Mouse (Mus musculus): ENCODE results near the gene Lrig2. TPM values are rescaled to one million over a fixed set of nuclear protein-coding genes. Genes with fewer than 3 reads are reported as not detected.

The Lrig2 gene
- 9.1 and 10.2 TPM in 2 replicates for polyA plus RNA-seq (2015; fragmentation: Nextera tagmentation; extraction: Ambion mirVana)

- peak within 1 kb of the TSS; percentile 94 for H3K27ac ChIP-seq (ENCODE audit: low read length)
- under 1% methylated on average over 69 of the region's 71 CpGs for WGBS
- no peaks in the 10 kb centered on the region; the same call in 1 of the 2 replicates for H3K4me1 ChIP-seq (ENCODE audit: control insufficient read depth, insufficient read depth, low read length)
- peak within 1 kb of the TSS; percentile 97 for H3K4me3 ChIP-seq (ENCODE audit: low read length)
- H3K4me2 ChIP-seq (ENCODE audit: low read depth, low read length), result peak within 1 kb of the TSS; percentile 74
- H3K27me3 ChIP-seq (replicated peaks; ENCODE audit: control insufficient read depth, insufficient read depth, low read length), result no peaks in the 10 kb centered on the region
- H3K36me3 ChIP-seq (ENCODE audit: control insufficient read depth, insufficient read depth, low read length), result no peaks in the 10 kb centered on the region
- peak within 1 kb of the TSS; percentile 93 for H3K9ac ChIP-seq (ENCODE audit: low read depth, low read length)
- no peaks in the 10 kb centered on the region for H3K9me3 ChIP-seq (ENCODE audit: control insufficient read depth, low read length)
- peak; percentile 99 for ATAC-seq
These were observed at the start of gene Lrig2 for GRCm38 (mm10) chr3:104511538-104512423. Gene Lrig2 (minus strand): TSS chr3:104511918.

GRCm38 (mm10) chr3:104556624-104557023, 44.9 kb upstream of the Lrig2 start:
- H3K9ac ChIP-seq (ENCODE audit: low read depth, low read length), result no peak overlapping the region
- no peaks in the 10 kb centered on the region for H3K9me3 ChIP-seq (ENCODE audit: control insufficient read depth, low read length)
- 83% methylated on average over 1 of the region's 1 CpGs for WGBS
- H3K27me3 ChIP-seq (replicated peaks; ENCODE audit: control insufficient read depth, insufficient read depth, low read length), result no peaks in the 10 kb centered on the region
- H3K4me3 ChIP-seq (ENCODE audit: low read length), result no peak overlapping the region
- no peaks in the 10 kb centered on the region for H3K36me3 ChIP-seq (ENCODE audit: control insufficient read depth, insufficient read depth, low read length)
- no peak overlapping the region for H3K27ac ChIP-seq (ENCODE audit: low read length)
- no peak overlapping the region for H3K4me2 ChIP-seq (ENCODE audit: low read depth, low read length)
- no peak for ATAC-seq
- H3K4me1 ChIP-seq (ENCODE audit: control insufficient read depth, insufficient read depth, low read length), result no peaks in the 10 kb centered on the region

DNA sequence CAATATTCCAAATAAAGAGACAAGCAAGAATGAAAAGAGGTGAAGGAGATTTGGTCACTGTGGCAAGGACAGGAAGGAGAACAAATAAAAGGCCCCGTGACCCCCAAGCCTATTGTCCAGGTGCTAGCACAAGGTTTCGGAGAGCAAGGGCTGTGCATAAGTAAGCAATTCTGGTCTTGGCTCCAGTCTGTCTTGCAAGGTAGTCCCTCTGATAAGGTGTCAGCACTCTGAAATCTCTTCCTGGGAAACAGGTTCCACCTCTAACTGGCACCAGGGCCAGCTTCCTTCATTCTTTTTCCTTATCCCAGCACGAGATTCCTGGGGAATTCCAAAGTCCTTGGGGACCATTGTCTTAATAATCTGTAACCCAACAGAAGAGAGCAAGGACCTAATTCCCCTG, 38.9 kb upstream of the Lrig2 start:
- ATAC-seq, result peak; percentile 76
- no peaks in the 10 kb centered on the region for H3K9me3 ChIP-seq (ENCODE audit: control insufficient read depth, low read length)
- no peak overlapping the region for H3K9ac ChIP-seq (ENCODE audit: low read depth, low read length)
- H3K36me3 ChIP-seq (ENCODE audit: control insufficient read depth, insufficient read depth, low read length), result no peaks in the 10 kb centered on the region
- no peak overlapping the region for H3K27ac ChIP-seq (ENCODE audit: low read length)
- no peak overlapping the region for H3K4me3 ChIP-seq (ENCODE audit: low read length)
- WGBS, result 46% methylated on average over 3 of the region's 3 CpGs
- no peak overlapping the region for H3K4me2 ChIP-seq (ENCODE audit: low read depth, low read length)
- no peaks in the 10 kb centered on the region for H3K4me1 ChIP-seq (ENCODE audit: control insufficient read depth, insufficient read depth, low read length)
- no peaks in the 10 kb centered on the region for H3K27me3 ChIP-seq (replicated peaks; ENCODE audit: control insufficient read depth, insufficient read depth, low read length)

DNA sequence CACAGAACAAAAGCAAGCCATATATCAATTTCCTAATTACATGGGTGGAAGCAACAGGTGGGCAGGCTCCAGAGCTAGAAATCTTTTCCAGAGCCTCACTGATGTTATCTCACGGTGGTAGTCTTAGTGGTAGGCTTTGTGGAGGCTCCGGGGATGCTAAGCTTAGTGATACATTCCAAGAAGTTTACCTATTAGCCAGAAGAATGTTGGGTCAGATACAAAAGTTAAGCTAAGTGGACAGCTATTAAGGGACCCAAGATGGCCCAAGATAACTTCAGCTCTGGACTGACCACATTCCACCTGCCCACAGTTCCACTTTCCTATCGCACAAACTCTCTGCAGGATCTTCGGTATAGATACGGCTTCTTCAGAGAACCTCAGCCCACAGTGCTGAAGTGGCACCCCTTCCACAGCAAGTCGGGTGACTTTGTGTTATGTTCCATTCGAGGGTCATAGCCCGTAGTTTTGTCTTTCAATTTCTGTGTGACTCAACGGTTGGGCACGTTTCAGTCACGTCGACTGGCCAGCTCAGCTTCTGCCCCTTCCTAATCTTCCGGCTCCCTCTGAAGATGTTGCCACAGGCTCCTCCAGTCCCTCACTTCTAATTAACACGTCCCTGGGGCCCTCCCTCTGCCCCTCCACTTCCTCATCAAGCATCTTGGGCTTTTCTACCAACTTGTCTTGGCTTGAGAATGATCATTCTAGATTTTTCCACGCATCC, 36.8 kb upstream of the Lrig2 start:
- no peaks in the 10 kb centered on the region for H3K36me3 ChIP-seq (ENCODE audit: control insufficient read depth, insufficient read depth, low read length)
- H3K4me1 ChIP-seq (ENCODE audit: control insufficient read depth, insufficient read depth, low read length), result no peaks in the 10 kb centered on the region
- no peak for ATAC-seq
- no peak overlapping the region for H3K9ac ChIP-seq (ENCODE audit: low read depth, low read length)
- H3K9me3 ChIP-seq (ENCODE audit: control insufficient read depth, low read length), result no peaks in the 10 kb centered on the region
- no peaks in the 10 kb centered on the region for H3K27me3 ChIP-seq (replicated peaks; ENCODE audit: control insufficient read depth, insufficient read depth, low read length)
- no peak overlapping the region for H3K4me2 ChIP-seq (ENCODE audit: low read depth, low read length)
- no peak overlapping the region for H3K27ac ChIP-seq (ENCODE audit: low read length)
- H3K4me3 ChIP-seq (ENCODE audit: low read length), result no peak overlapping the region
- WGBS, result 62% methylated on average over 15 of the region's 15 CpGs

DNA sequence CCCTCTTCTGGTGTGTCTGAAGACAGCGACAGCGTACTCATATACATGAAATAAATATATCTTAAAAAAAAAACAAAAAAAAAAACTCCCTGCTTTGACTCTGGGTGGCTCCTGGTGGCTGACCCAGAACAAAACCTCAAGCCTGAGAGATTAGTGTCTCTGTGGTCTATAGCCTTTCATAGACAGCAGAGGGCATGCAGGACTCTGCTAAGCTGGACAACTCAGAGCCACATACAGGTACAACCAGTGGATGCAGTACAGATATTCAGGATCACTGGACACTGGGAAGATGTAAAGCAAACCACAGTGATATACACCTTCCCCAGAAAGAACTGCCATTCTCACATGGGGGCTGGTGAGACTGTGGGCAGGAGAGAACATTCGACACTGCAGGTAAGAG, 32.1 kb upstream of the Lrig2 start:
- Histone ChIP-seq H3K27me3 (replicated peaks; ENCODE audit: control insufficient read depth, insufficient read depth, low read length) (no peaks in the 10 kb centered on the region), H3K27ac (ENCODE audit: low read length) (no peak overlapping the region), H3K9ac (ENCODE audit: low read depth, low read length) (no peak overlapping the region), H3K4me3 (ENCODE audit: low read length) (no peak overlapping the region), H3K36me3 (ENCODE audit: control insufficient read depth, insufficient read depth, low read length) (no peaks in the 10 kb centered on the region), H3K9me3 (ENCODE audit: control insufficient read depth, low read length) (no peaks in the 10 kb centered on the region), H3K4me2 (ENCODE audit: low read depth, low read length) (no peak overlapping the region), H3K4me1 (ENCODE audit: control insufficient read depth, insufficient read depth, low read length) (peaks cover 10% of the 10 kb centered on the region)
- no peak for ATAC-seq
- 94% methylated on average over 3 of the region's 3 CpGs for WGBS

GRCm38 (mm10) chr3:104542065-104542429, 30.3 kb upstream of the Lrig2 start:
- Histone ChIP-seq H3K36me3 (ENCODE audit: control insufficient read depth, insufficient read depth, low read length) (no peaks in the 10 kb centered on the region), H3K4me2 (ENCODE audit: low read depth, low read length) (peak overlapping the region; percentile 66), H3K4me3 (ENCODE audit: low read length) (no peak overlapping the region; the same call in 1 of the 2 replicates), H3K27me3 (replicated peaks; ENCODE audit: control insufficient read depth, insufficient read depth, low read length) (no peaks in the 10 kb centered on the region), H3K4me1 (ENCODE audit: control insufficient read depth, insufficient read depth, low read length) (peaks cover 10% of the 10 kb centered on the region), H3K9ac (ENCODE audit: low read depth, low read length) (peak overlapping the region; percentile 62; the same call in 1 of the 2 replicates), H3K9me3 (ENCODE audit: control insufficient read depth, low read length) (no peaks in the 10 kb centered on the region), H3K27ac (ENCODE audit: low read length) (0 out of 2 replicates have a peak overlapping the region, but pooled peaks have one; percentile 94)
- ATAC-seq, result peak; percentile 1; the same call in 1 of the 2 replicates
- WGBS, result 15% methylated on average over 2 of the region's 2 CpGs

- peak; percentile 76 for ATAC-seq
- WGBS, result 6% methylated on average over 21 of the region's 21 CpGs
- Histone ChIP-seq H3K9me3 (ENCODE audit: control insufficient read depth, low read length) (no peaks in the 10 kb centered on the region), H3K9ac (ENCODE audit: low read depth, low read length) (peak overlapping the region; percentile 62), H3K4me1 (ENCODE audit: control insufficient read depth, insufficient read depth, low read length) (peaks cover 10% of the 10 kb centered on the region), H3K4me2 (ENCODE audit: low read depth, low read length) (peak overlapping the region; percentile 66), H3K27ac (ENCODE audit: low read length) (peak overlapping the region; percentile 94), H3K36me3 (ENCODE audit: control insufficient read depth, insufficient read depth, low read length) (no peaks in the 10 kb centered on the region), H3K4me3 (ENCODE audit: low read length) (peak overlapping the region; percentile 35), H3K27me3 (replicated peaks; ENCODE audit: control insufficient read depth, insufficient read depth, low read length) (no peaks in the 10 kb centered on the region)
These were observed 29.7 kb upstream of the Lrig2 start for GRCm38 (mm10) chr3:104541139-104542064.

GRCm38 (mm10) chr3:104540480-104541138, 28.9 kb upstream of the Lrig2 start:
- peak overlapping the region; percentile 62; the same call in 1 of the 2 replicates for H3K9ac ChIP-seq (ENCODE audit: low read depth, low read length)
- H3K4me2 ChIP-seq (ENCODE audit: low read depth, low read length), result peak overlapping the region; percentile 66

More at GRCm38 (mm10) chr3:104540480-104541138, 28.9 kb upstream of the Lrig2 start:
- WGBS, result 30% methylated on average over 9 of the region's 9 CpGs
- Histone ChIP-seq H3K4me3 (ENCODE audit: low read length) (peak overlapping the region; percentile 35; the same call in 1 of the 2 replicates), H3K9me3 (ENCODE audit: control insufficient read depth, low read length) (no peaks in the 10 kb centered on the region), H3K36me3 (ENCODE audit: control insufficient read depth, insufficient read depth, low read length) (no peaks in the 10 kb centered on the region), H3K27ac (ENCODE audit: low read length) (peak overlapping the region; percentile 94), H3K4me1 (ENCODE audit: control insufficient read depth, insufficient read depth, low read length) (peaks cover 10% of the 10 kb centered on the region), H3K27me3 (replicated peaks; ENCODE audit: control insufficient read depth, insufficient read depth, low read length) (no peaks in the 10 kb centered on the region)
- ATAC-seq, result peak; percentile 86
